Mouse (Mus musculus) liver, postnatal 0 days (tissue): ENCODE measurements around the gene Supt6.

Experiments
- CTCF ChIP-seq: sonication (generic); IDR thresholded peaks from 2 replicates; pipeline ENCODE4 v1.5.1; 2016; ENCODE audit warnings: antibody characterized with exemption, low read depth
- EP300 ChIP-seq: IDR thresholded peaks from 2 replicates; pipeline ENCODE4 v1.6.1; 2016; ENCODE audit warnings: antibody characterized with exemption, low read depth, mild to moderate bottlenecking

- TF ChIP-seq CTCF: no peak
- TF ChIP-seq EP300: no peak
Observed at GRCm38 (mm10) chr11:78223586-78223985, 22.2 kb downstream of the Supt6 start.
